Mouse (Mus musculus) telencephalon, adult 2 months (tissue): ENCODE results near the gene Nbdy.

Experiments used
- DNase-seq: peaks from one replicate; pipeline ENCODE4 v3.0.0-alpha.2; 2011; ENCODE audit warnings: low read depth, low spot score

Gene Nbdy

GRCm38 (mm10) chrX:153723110-153723916, at the start of gene Nbdy:
Gene Nbdy, plus strand, starts transcription at chrX:153723590.
- DNase-seq: no peak

GRCm38 (mm10) chrX:153695782-153696395, 27.5 kb upstream of the Nbdy start, which contains the start of gene Kctd12b:
Gene Kctd12b, minus strand, starts transcription at chrX:153696391.
- DNase-seq: no peak

- DNase-seq: no peak
Observed at GRCm38 (mm10) chrX:153700463-153700862, 22.9 kb upstream of the Nbdy start.

GRCm38 (mm10) chrX:153707735-153708134, 15.7 kb upstream of the Nbdy start:
- no peak for DNase-seq

GRCm38 (mm10) chrX:153716716-153717115, 6.7 kb upstream of the Nbdy start:
- DNase-seq: no peak

- no peak for DNase-seq
Observed at GRCm38 (mm10) chrX:153719602-153720001, 3.8 kb upstream of the Nbdy start.

- no peak for DNase-seq
Observed at GRCm38 (mm10) chrX:153724400-153724799, 1.0 kb downstream of the Nbdy start.

- no peak for DNase-seq
Observed at GRCm38 (mm10) chrX:153735697-153736096, 12.3 kb downstream of the Nbdy start.

- DNase-seq: no peak
Observed at GRCm38 (mm10) chrX:153742493-153742892, 19.1 kb downstream of the Nbdy start.

GRCm38 (mm10) chrX:153749230-153749629, 25.8 kb downstream of the Nbdy start:
- no peak for DNase-seq
